Mouse (Mus musculus) liver, adult 2 months (tissue): ENCODE results near the gene Sema3a. TPM values are rescaled to one million over a fixed set of nuclear protein-coding genes. Genes with fewer than 3 reads are reported as not detected.

Experiments used
- DNase-seq: peaks from one replicate; pipeline ENCODE4 v3.0.0-alpha.2; 2011; ENCODE audit warnings: low read depth, low spot score; ENCODE audit errors: extremely low read depth
- H3K27ac ChIP-seq: fragments of 200-500 bp; replicated peaks from 2 replicates; pipeline ENCODE4 v1.5.1; 2012; ENCODE audit warnings: low read depth, mild to moderate bottlenecking, control low read depth, inconsistent platforms, low read length; ENCODE audit not compliant: insufficient read depth
- H3K27me3 ChIP-seq: fragments of 200-500 bp; 2 replicates; pipeline ENCODE4 v1.6.1; 2012; ENCODE audit warnings: mild to moderate bottlenecking, moderate library complexity, low read length, inconsistent platforms; ENCODE audit not compliant: control insufficient read depth, insufficient read depth
- H3K36me3 ChIP-seq: fragments of 200-500 bp; 2 replicates; pipeline ENCODE4 v1.6.1; 2012; ENCODE audit warnings: low read length, inconsistent platforms; ENCODE audit not compliant: control insufficient read depth, insufficient read depth
- H3K4me1 ChIP-seq: fragments of 200-500 bp; 2 replicates; pipeline ENCODE4 v1.6.1; 2011; ENCODE audit warnings: low read length; ENCODE audit not compliant: control insufficient read depth, insufficient read depth
- H3K4me3 ChIP-seq: fragments of 200-500 bp; 2 replicates; pipeline ENCODE4 v1.5.1; 2011; ENCODE audit warnings: low read depth, mild to moderate bottlenecking, control low read depth, low read length, moderate library complexity; ENCODE audit not compliant: insufficient read depth
- H3K79me2 ChIP-seq: fragments of 200-500 bp; 2 replicates; pipeline ENCODE4 v1.6.1; 2012; ENCODE audit warnings: inconsistent platforms, mild to moderate bottlenecking, low read length, moderate library complexity; ENCODE audit not compliant: control insufficient read depth, insufficient read depth
- H3K9ac ChIP-seq: fragments of 200-500 bp; 2 replicates; pipeline ENCODE4 v1.6.1; 2012; ENCODE audit warnings: low read depth, mild to moderate bottlenecking, control low read depth, inconsistent platforms, low read length
- CTCF ChIP-seq: fragments of 200-500 bp; IDR thresholded peaks from 2 replicates; pipeline ENCODE4 v1.5.1; 2011; ENCODE audit warnings: low read depth, low read length, control low read depth
- POLR2A ChIP-seq: fragments of 200-500 bp; IDR thresholded peaks from 2 replicates; pipeline ENCODE4 v1.6.1; 2011; ENCODE audit warnings: low read length, control low read depth; ENCODE audit not compliant: insufficient read depth; ENCODE audit errors: extremely low read depth
- WGBS: fragments of 180-500 bp; shearing (Covaris S2); methylation state at CpG from one replicate; pipeline ENCODE4 v1.1.7; 2018; 5-methylcytosine and 5-hydroxymethylcytosine counted together
- polyA plus RNA-seq: library from polyadenylated mRNA; depleted of rRNA; stranded (reverse); fragments of >200 nt; gene quantifications from 2 replicates; pipeline ENCODE4 v1.2.3, GENCODE M21; 2012
- total RNA-seq: library from RNA; depleted of rRNA; stranded (reverse); fragments of >200 nt; gene quantifications from 2 replicates; pipeline ENCODE4 v1.2.3, GENCODE M21; 2014

Gene Sema3a
- total and polyA plus RNA-seq, 2 experiments = 0.06 to 0.18 TPM

- 61% methylated on average over 2 of the region's 2 CpGs for WGBS
- no peak for TF ChIP-seq POLR2A
- no peak for TF ChIP-seq CTCF
- DNase-seq = no peak
These were observed 286.7 kb downstream of the Sema3a start for GRCm38 (mm10) chr5:13411920-13412319.

GRCm38 (mm10) chr5:13413915-13414525, 288.8 kb downstream of the Sema3a start:
- no peak for DNase-seq
- TF ChIP-seq CTCF (no peak), POLR2A (no peak)
- H3K4me3 ChIP-seq = no peak overlapping the region
- no peak overlapping the region for H3K9ac ChIP-seq
- H3K4me1 ChIP-seq = no peaks in the 10 kb centered on the region
- no peaks in the 10 kb centered on the region for H3K79me2 ChIP-seq
- 88% methylated on average over 2 of the region's 2 CpGs for WGBS
- no peak overlapping the region for H3K27ac ChIP-seq
- no peaks in the 10 kb centered on the region for H3K27me3 ChIP-seq
- H3K36me3 ChIP-seq = no peaks in the 10 kb centered on the region

More at GRCm38 (mm10) chr5:13411920-13412319, 286.7 kb downstream of the Sema3a start:
- H3K4me1 ChIP-seq = no peaks in the 10 kb centered on the region
- no peak overlapping the region for H3K27ac ChIP-seq
- H3K4me3 ChIP-seq = no peak overlapping the region
- no peaks in the 10 kb centered on the region for H3K36me3 ChIP-seq
- no peaks in the 10 kb centered on the region for H3K27me3 ChIP-seq
- H3K79me2 ChIP-seq = no peaks in the 10 kb centered on the region
- H3K9ac ChIP-seq = no peak overlapping the region

- 70% methylated on average over 3 of the region's 3 CpGs for WGBS
These were observed 291.9 kb downstream of the Sema3a start for GRCm38 (mm10) chr5:13416960-13417710.

GRCm38 (mm10) chr5:13421276-13421925, 296.2 kb downstream of the Sema3a start:
- no peak overlapping the region for H3K27ac ChIP-seq
- H3K27me3 ChIP-seq = no peaks in the 10 kb centered on the region
- H3K4me1 ChIP-seq = no peaks in the 10 kb centered on the region
- TF ChIP-seq POLR2A (no peak), CTCF (no peak)
- H3K4me3 ChIP-seq = no peak overlapping the region
- H3K79me2 ChIP-seq = no peaks in the 10 kb centered on the region
- no peak for DNase-seq
- 70% methylated on average over 5 of the region's 5 CpGs for WGBS
- no peak overlapping the region for H3K9ac ChIP-seq
- H3K36me3 ChIP-seq = no peaks in the 10 kb centered on the region

More at GRCm38 (mm10) chr5:13416960-13417710, 291.9 kb downstream of the Sema3a start:
- H3K27me3 ChIP-seq = no peaks in the 10 kb centered on the region
- no peak for TF ChIP-seq POLR2A
- no peak for TF ChIP-seq CTCF
- no peak for DNase-seq
- H3K36me3 ChIP-seq = no peaks in the 10 kb centered on the region
- H3K4me3 ChIP-seq = no peak overlapping the region
- no peaks in the 10 kb centered on the region for H3K4me1 ChIP-seq
- H3K27ac ChIP-seq = no peak overlapping the region
- no peak overlapping the region for H3K9ac ChIP-seq
- no peaks in the 10 kb centered on the region for H3K79me2 ChIP-seq

GRCm38 (mm10) chr5:13428702-13429101, 303.5 kb downstream of the Sema3a start:
- peak; percentile 6 for DNase-seq
- TF ChIP-seq POLR2A (no peak), CTCF (no peak)
- H3K27me3 ChIP-seq = no peaks in the 10 kb centered on the region
- H3K9ac ChIP-seq = no peak overlapping the region
- 42% methylated on average over 1 of the region's 1 CpGs for WGBS
- H3K4me1 ChIP-seq = no peaks in the 10 kb centered on the region
- H3K27ac ChIP-seq = no peak overlapping the region
- H3K4me3 ChIP-seq = no peak overlapping the region
- no peaks in the 10 kb centered on the region for H3K79me2 ChIP-seq
- H3K36me3 ChIP-seq = no peaks in the 10 kb centered on the region

- H3K27ac ChIP-seq = no peak overlapping the region
- no peak for DNase-seq
- no peak overlapping the region for H3K9ac ChIP-seq
- WGBS = 74% methylated on average over 2 of the region's 2 CpGs
- no peaks in the 10 kb centered on the region for H3K79me2 ChIP-seq
- no peak overlapping the region for H3K4me3 ChIP-seq
- no peaks in the 10 kb centered on the region for H3K4me1 ChIP-seq
- H3K27me3 ChIP-seq = no peaks in the 10 kb centered on the region
- TF ChIP-seq POLR2A (no peak), CTCF (no peak)
- no peaks in the 10 kb centered on the region for H3K36me3 ChIP-seq
These were observed 306.6 kb downstream of the Sema3a start for GRCm38 (mm10) chr5:13431827-13432226.
